Mouse (Mus musculus) layer of hippocampus, adult 2 months (tissue): ENCODE measurements at regions not wholly inside any gene's neighbourhood (a gene's known extent, or its start where the extent isn't known, plus 50 kb on each side); places are given as distances from the start of the nearest gene placed in this dataset.
"Not testable (repeated sequence)": the region's sequence is repeated elsewhere in the genome, so short reads cannot be mapped to it uniquely, and the experiment has no call there.

Experiments
- DNase-seq, 2 experiments: peaks; one replicate each; pipeline ENCODE4 v3.0.0; 2022; ENCODE audit warnings: low spot score in 2 of 2
- H3K27ac ChIP-seq: fragments of 200-600 bp; 2 replicates; pipeline ENCODE4 v1.8.1; 2022
- H3K4me3 ChIP-seq: fragments of 200-600 bp; 2 replicates; pipeline ENCODE4 v1.8.1; 2022; ENCODE audit warnings: mild to moderate bottlenecking
- CTCF ChIP-seq: fragments of 200-600 bp; conservative IDR thresholded peaks from 2 replicates; pipeline ENCODE4 v1.8.1; 2022; ENCODE audit warnings: antibody characterized with exemption, mild to moderate bottlenecking, moderate library complexity

- DNase-seq = peak; percentile 29 to 66
- no peak overlapping the region for H3K27ac ChIP-seq
- TF ChIP-seq CTCF = peak; percentile 84
- H3K4me3 ChIP-seq = no peak overlapping the region
These were observed 221.0 kb downstream of the Grxcr1 start for GRCm38 (mm10) chr5:68252671-68253070.

DNA sequence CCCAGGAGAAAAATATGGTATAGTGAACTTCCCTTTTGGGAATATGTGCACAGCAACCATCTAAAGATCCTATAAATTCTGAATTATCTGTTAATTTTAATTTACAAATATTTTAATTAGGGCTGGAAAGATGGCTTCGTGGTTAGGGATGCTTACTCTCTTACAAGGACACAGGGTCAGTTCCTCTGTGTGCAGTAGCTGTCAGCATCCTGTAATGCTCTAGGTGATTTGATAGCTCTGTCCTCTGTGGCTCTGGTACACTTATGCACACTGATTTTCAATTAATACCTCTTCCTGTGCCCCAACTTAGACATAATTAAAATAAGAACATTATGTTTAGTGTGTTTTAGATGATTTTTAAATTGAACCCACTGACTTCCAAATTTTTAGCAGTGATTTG, 221.8 kb downstream of the Grxcr1 start:
- no peak overlapping the region for H3K27ac ChIP-seq
- no peak for TF ChIP-seq CTCF
- DNase-seq = no peak

DNA sequence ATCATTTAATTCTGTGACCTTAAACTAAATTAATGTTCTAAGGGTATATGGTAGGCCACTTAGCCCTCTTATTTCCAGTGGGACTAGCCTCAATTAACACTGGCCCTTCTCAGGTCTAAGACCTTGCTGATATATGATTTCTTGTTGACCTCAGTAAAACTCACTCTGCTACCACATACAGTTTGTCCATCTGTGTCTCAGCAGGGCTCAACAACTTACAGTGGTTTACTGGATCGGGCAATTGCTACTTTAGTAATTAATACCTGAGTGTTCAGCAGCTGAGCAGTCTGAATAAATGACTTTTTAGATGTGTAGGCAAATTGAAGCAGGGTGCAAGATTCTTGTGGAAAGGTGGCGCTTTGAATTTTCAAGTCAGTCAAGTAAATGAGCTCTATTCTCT, 222.5 kb downstream of the Grxcr1 start:
- TF ChIP-seq CTCF = no peak
- no peak overlapping the region for H3K4me3 ChIP-seq
- H3K27ac ChIP-seq = no peak overlapping the region
- no peak for DNase-seq

More for the DNA sequence above, 221.8 kb downstream of the Grxcr1 start:
- no peak overlapping the region for H3K4me3 ChIP-seq

GRCm38 (mm10) chr5:68264206-68264605, 232.6 kb downstream of the Grxcr1 start:
- no peak for DNase-seq
- no peak overlapping the region for H3K4me3 ChIP-seq

DNA sequence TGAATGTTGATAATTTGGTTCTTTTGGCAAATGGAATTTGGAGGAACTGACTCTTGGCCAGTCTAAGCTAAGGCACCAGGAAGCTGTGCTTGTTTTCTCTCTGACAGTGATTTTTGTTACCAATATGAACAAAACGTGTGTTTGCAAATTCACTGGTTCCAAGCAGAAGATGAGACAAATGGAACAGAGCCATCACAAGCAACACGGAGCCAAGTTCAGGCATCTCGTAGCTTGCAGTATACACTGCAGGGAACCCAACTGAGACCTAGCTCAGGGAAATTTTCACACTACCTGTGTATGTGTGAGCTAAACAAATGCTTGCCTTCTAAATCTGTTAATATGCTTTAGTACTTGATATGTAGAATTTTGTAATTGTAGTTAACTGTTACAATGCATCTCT, 242.6 kb downstream of the Grxcr1 start:
- Histone ChIP-seq H3K27ac (no peak overlapping the region), H3K4me3 (no peak overlapping the region)
- no peak for DNase-seq
- TF ChIP-seq CTCF = no peak

More at GRCm38 (mm10) chr5:68264206-68264605, 232.6 kb downstream of the Grxcr1 start:
- no peak for TF ChIP-seq CTCF
- no peak overlapping the region for H3K27ac ChIP-seq

DNA sequence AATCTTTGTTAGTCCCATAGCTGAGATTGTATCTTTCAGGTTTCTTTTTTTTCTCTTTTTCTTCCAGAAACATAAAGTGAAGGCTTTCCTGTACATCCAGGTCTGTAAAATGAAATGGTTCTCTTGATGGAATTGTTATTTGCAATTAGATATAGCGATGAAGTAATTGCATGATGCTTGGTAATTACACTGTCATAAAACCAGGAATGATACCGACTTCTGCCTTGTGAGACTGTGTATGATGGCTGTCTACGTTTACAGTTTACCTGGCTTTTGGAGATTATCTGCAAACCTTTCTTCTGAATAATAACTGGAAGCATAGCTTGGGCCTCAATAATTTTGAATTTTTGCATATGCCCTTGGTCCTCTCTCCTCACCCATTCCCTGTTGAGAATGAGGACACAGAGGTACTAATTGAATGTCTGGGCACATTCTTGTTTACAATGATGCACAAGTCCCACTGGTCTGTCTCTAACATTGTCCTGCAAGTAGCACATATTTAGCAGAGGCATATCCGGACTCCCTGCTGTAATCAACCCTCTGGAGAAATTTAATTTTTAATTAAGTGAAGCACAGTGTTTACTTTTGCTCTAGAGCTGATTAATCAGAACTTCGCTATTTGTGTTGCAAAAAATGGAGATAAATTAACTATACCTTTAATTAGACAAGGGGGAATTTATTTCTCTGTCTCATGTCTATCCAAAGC, 244.1 kb downstream of the Grxcr1 start:
- DNase-seq = no peak
- TF ChIP-seq CTCF = no peak
- no peak overlapping the region for H3K27ac ChIP-seq
- H3K4me3 ChIP-seq = no peak overlapping the region

DNA sequence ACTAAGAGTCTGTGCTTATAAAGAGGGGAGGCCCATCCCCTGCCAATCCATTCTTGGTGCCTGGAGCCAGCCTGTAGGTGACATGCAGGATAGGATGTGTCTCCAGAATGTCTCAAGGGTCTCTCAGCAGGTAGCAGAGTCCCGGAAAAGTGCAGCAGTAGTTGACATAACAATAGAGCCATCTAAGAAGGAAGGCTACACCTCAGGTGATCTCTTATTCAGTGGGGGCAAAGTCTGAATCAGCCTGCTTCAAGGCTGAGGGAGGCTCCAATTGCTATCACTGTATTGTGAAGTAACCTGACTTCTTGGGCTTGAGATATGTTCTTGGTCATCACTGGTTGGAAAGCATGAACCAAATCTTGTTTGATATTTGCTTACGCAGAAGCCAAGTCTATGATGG, 264.1 kb downstream of the Grxcr1 start:
- not testable (repeated sequence) for DNase-seq, H3K4me3 ChIP-seq, H3K27ac ChIP-seq

DNA sequence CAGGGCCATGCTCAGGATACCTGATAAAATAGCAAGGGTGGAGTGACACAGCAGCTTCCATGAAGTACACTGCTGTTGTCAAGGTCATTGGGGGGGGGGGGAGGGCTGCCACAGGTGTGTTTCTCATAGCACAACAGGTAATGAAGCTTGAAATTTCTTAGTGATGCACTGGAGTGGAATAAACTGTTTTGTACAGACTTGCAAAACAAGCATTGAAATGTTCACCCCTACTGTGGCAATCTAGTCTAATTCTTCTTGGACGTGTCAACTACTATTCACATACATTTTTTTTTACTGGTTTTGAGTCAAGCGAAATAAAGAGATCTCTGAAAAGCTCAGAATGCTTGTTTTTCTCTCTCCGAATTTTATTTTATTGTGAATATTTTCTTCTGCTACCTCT, 281.6 kb downstream of the Grxcr1 start:
- Histone ChIP-seq H3K4me3 (no peak overlapping the region), H3K27ac (no peak overlapping the region)
- no peak for DNase-seq
- TF ChIP-seq CTCF = no peak

GRCm38 (mm10) chr5:68318979-68319378, 287.3 kb downstream of the Grxcr1 start:
- Histone ChIP-seq H3K27ac (no peak overlapping the region), H3K4me3 (no peak overlapping the region)
- no peak for DNase-seq
- TF ChIP-seq CTCF = no peak

- no peak overlapping the region for H3K4me3 ChIP-seq
- no peak for DNase-seq
- no peak overlapping the region for H3K27ac ChIP-seq
- TF ChIP-seq CTCF = no peak
These were observed 295.5 kb downstream of the Grxcr1 start for GRCm38 (mm10) chr5:68326998-68327593.

DNA sequence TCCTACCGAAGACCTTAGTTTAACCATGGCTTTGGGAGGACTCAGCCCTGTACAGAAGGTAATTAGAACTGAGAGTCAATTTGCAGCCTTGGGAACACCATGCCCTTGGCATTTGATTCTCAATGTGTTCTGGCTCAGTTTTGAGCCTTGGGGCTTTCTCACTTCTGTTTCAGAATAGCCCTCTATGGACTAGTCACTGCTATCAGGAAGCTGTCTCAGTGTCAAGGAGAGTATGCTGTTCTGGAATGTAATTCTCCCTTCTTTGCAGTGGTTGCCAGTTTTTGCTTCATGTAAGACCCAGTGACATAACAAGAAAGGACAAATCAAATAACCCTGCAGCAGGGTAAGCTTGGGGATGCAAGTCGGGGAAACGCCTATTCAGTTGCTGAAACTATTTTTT, 297.7 kb downstream of the Grxcr1 start:
- Histone ChIP-seq H3K4me3 (no peak overlapping the region), H3K27ac (no peak overlapping the region)
- TF ChIP-seq CTCF = no peak
- DNase-seq = no peak

DNA sequence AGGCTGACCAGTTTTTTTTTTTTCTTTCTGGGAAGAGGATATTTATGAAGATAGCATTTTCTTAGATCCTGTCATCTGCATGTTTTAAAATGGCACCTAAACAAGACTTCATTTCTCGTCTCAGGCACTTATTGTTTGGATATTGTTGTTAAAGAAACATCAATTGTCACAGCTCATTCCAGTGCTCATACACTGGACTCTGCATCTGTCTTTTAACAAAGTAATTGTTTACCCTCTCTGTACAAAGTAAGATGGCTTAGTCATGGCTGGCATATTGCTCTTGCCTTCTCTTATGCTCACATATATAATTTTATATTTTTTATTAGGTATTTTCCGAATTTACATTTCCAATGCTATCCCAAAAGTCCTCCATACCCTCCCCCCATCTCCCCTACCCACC, 298.2 kb downstream of the Grxcr1 start:
- TF ChIP-seq CTCF = no peak
- Histone ChIP-seq H3K4me3 (no peak overlapping the region), H3K27ac (no peak overlapping the region)
- no peak for DNase-seq

- TF ChIP-seq CTCF = no peak
- peak in 1 of 2 experiments; percentile 16 for DNase-seq
- H3K27ac ChIP-seq = no peak overlapping the region
- no peak overlapping the region for H3K4me3 ChIP-seq
These were observed 319.3 kb downstream of the Grxcr1 start for GRCm38 (mm10) chr5:68350921-68351320.

GRCm38 (mm10) chr5:68351793-68352192, 320.2 kb downstream of the Grxcr1 start:
- Histone ChIP-seq H3K27ac (no peak overlapping the region), H3K4me3 (no peak overlapping the region)
- no peak for TF ChIP-seq CTCF
- DNase-seq = peak; percentile 38 to 69
